Mouse (Mus musculus) limb, embryonic 10.5 days (tissue): ENCODE measurements at regions not wholly inside any gene's neighbourhood (a gene's known extent, or its start where the extent isn't known, plus 50 kb on each side); places are given as distances from the start of the nearest gene placed in this dataset.

Experiments used
- DNase-seq: peaks from one replicate; pipeline ENCODE4 v3.0.0-alpha.2; 2017; ENCODE audit warnings: low spot score
- H3K27ac ChIP-seq: fragments of 300-500 bp; sonication (generic); 2 replicates; pipeline ENCODE4 v1.5.1; 2016; ENCODE audit warnings: mild to moderate bottlenecking
- H3K27me3 ChIP-seq: fragments of 300-500 bp; sonication (generic); 2 replicates; pipeline ENCODE4 v1.6.1; 2016; ENCODE audit warnings: low read depth, mild to moderate bottlenecking; ENCODE audit not compliant: poor library complexity, severe bottlenecking
- H3K36me3 ChIP-seq: fragments of 300-500 bp; sonication (generic); 2 replicates; pipeline ENCODE4 v1.6.1; 2016; ENCODE audit warnings: mild to moderate bottlenecking, moderate library complexity
- H3K4me1 ChIP-seq: fragments of 300-500 bp; sonication (generic); 2 replicates; pipeline ENCODE4 v1.6.1; 2016
- H3K4me3 ChIP-seq: fragments of 300-500 bp; sonication (generic); 2 replicates; pipeline ENCODE4 v1.5.1; 2016; ENCODE audit warnings: mild to moderate bottlenecking, moderate library complexity
- H3K9me3 ChIP-seq: fragments of 300-500 bp; sonication (generic); replicated peaks from 2 replicates; pipeline ENCODE4 v1.6.1; 2016; ENCODE audit warnings: mild to moderate bottlenecking
- WGBS: fragments of 180-500 bp; shearing (Covaris S2); methylation state at CpG from one replicate; pipeline ENCODE4 v1.1.7; 2016; 5-methylcytosine and 5-hydroxymethylcytosine counted together

GRCm38 (mm10) chr13:97390449-97390930 lies 149.6 kb downstream of the Enc1 start:
- DNase-seq: no peak
- H3K27ac ChIP-seq: no peak overlapping the region
- H3K27me3 ChIP-seq: no peaks in the 10 kb centered on the region
- no peaks in the 10 kb centered on the region for H3K36me3 ChIP-seq
- 53% methylated on average over 11 of the region's 11 CpGs for WGBS
- no peak overlapping the region for H3K4me3 ChIP-seq
- peaks cover 12% of the 10 kb centered on the region for H3K4me1 ChIP-seq
- H3K9me3 ChIP-seq: no peaks in the 10 kb centered on the region

GRCm38 (mm10) chr13:97388851-97389479 lies 148.1 kb downstream of the Enc1 start:
- Histone ChIP-seq H3K4me3 (no peak overlapping the region), H3K27ac (no peak overlapping the region)
- 77% methylated on average over 11 of the region's 11 CpGs for WGBS

GRCm38 (mm10) chr13:97386511-97386910 lies 145.6 kb downstream of the Enc1 start:
- H3K36me3 ChIP-seq: no peaks in the 10 kb centered on the region
- H3K4me1 ChIP-seq: peaks cover 4% of the 10 kb centered on the region
- H3K27me3 ChIP-seq: no peaks in the 10 kb centered on the region
- no peaks in the 10 kb centered on the region for H3K9me3 ChIP-seq
- H3K27ac ChIP-seq: no peak overlapping the region
- no peak for DNase-seq
- WGBS: 70% methylated on average over 3 of the region's 3 CpGs
- no peak overlapping the region for H3K4me3 ChIP-seq

More at GRCm38 (mm10) chr13:97388851-97389479, 148.1 kb downstream of the Enc1 start:
- Histone ChIP-seq H3K9me3 (no peaks in the 10 kb centered on the region), H3K36me3 (no peaks in the 10 kb centered on the region), H3K4me1 (peaks cover 4% of the 10 kb centered on the region), H3K27me3 (no peaks in the 10 kb centered on the region)
- no peak for DNase-seq

- Histone ChIP-seq H3K4me1 (peaks cover 3% of the 10 kb centered on the region), H3K27ac (no peak overlapping the region), H3K9me3 (no peaks in the 10 kb centered on the region), H3K27me3 (no peaks in the 10 kb centered on the region), H3K4me3 (no peak overlapping the region), H3K36me3 (no peaks in the 10 kb centered on the region)
- 95% methylated on average over 8 of the region's 8 CpGs for WGBS
- DNase-seq: no peak
Measured at GRCm38 (mm10) chr13:97385531-97385930, 144.6 kb downstream of the Enc1 start.

- H3K36me3 ChIP-seq: no peaks in the 10 kb centered on the region
- H3K9me3 ChIP-seq: no peaks in the 10 kb centered on the region
- 85% methylated on average over 16 of the region's 16 CpGs for WGBS
- no peaks in the 10 kb centered on the region for H3K4me1 ChIP-seq
- no peak overlapping the region for H3K27ac ChIP-seq
- no peak overlapping the region for H3K4me3 ChIP-seq
- no peak for DNase-seq
- H3K27me3 ChIP-seq: no peaks in the 10 kb centered on the region
Measured at GRCm38 (mm10) chr13:97384091-97384777, 143.3 kb downstream of the Enc1 start.

GRCm38 (mm10) chr13:97383351-97383750 lies 142.4 kb downstream of the Enc1 start:
- DNase-seq: no peak
- no peaks in the 10 kb centered on the region for H3K36me3 ChIP-seq
- H3K4me1 ChIP-seq: no peaks in the 10 kb centered on the region
- no peaks in the 10 kb centered on the region for H3K9me3 ChIP-seq
- 75% methylated on average over 4 of the region's 4 CpGs for WGBS
- no peak overlapping the region for H3K27ac ChIP-seq
- no peaks in the 10 kb centered on the region for H3K27me3 ChIP-seq
- H3K4me3 ChIP-seq: no peak overlapping the region

GRCm38 (mm10) chr13:97380366-97380765 lies 139.5 kb downstream of the Enc1 start:
- Histone ChIP-seq H3K4me1 (peaks cover 4% of the 10 kb centered on the region), H3K36me3 (no peaks in the 10 kb centered on the region), H3K27me3 (no peaks in the 10 kb centered on the region), H3K27ac (no peak overlapping the region), H3K9me3 (no peaks in the 10 kb centered on the region), H3K4me3 (no peak overlapping the region)
- DNase-seq: no peak
- 78% methylated on average over 11 of the region's 11 CpGs for WGBS

GRCm38 (mm10) chr13:97376232-97376523 lies 135.3 kb downstream of the Enc1 start:
- Histone ChIP-seq H3K9me3 (no peaks in the 10 kb centered on the region), H3K4me1 (peaks cover 5% of the 10 kb centered on the region), H3K36me3 (no peaks in the 10 kb centered on the region), H3K27ac (no peak overlapping the region), H3K4me3 (no peak overlapping the region), H3K27me3 (no peaks in the 10 kb centered on the region)
- no peak for DNase-seq
- WGBS: 89% methylated on average over 6 of the region's 6 CpGs

GRCm38 (mm10) chr13:97375501-97376231 lies 134.8 kb downstream of the Enc1 start:
- Histone ChIP-seq H3K27me3 (no peaks in the 10 kb centered on the region), H3K4me3 (no peak overlapping the region), H3K4me1 (peaks cover 5% of the 10 kb centered on the region), H3K36me3 (no peaks in the 10 kb centered on the region), H3K27ac (no peak overlapping the region), H3K9me3 (no peaks in the 10 kb centered on the region)
- no peak for DNase-seq
- WGBS: 63% methylated on average over 14 of the region's 14 CpGs

GRCm38 (mm10) chr13:97372348-97372747 lies 131.4 kb downstream of the Enc1 start:
- DNase-seq: no peak
- WGBS: 45% methylated on average over 7 of the region's 7 CpGs

GRCm38 (mm10) chr13:97371200-97371599 lies 130.3 kb downstream of the Enc1 start:
- Histone ChIP-seq H3K27me3 (no peaks in the 10 kb centered on the region), H3K4me3 (no peak overlapping the region), H3K27ac (no peak overlapping the region), H3K36me3 (no peaks in the 10 kb centered on the region), H3K4me1 (peaks cover 5% of the 10 kb centered on the region), H3K9me3 (no peaks in the 10 kb centered on the region)
- 85% methylated on average over 3 of the region's 3 CpGs for WGBS
- DNase-seq: no peak

More at GRCm38 (mm10) chr13:97372348-97372747, 131.4 kb downstream of the Enc1 start:
- Histone ChIP-seq H3K27me3 (no peaks in the 10 kb centered on the region), H3K27ac (no peak overlapping the region), H3K36me3 (no peaks in the 10 kb centered on the region), H3K9me3 (no peaks in the 10 kb centered on the region), H3K4me1 (peaks cover 5% of the 10 kb centered on the region), H3K4me3 (no peak overlapping the region)

GRCm38 (mm10) chr13:97366723-97367122 lies 125.8 kb downstream of the Enc1 start:
- Histone ChIP-seq H3K27ac (no peak overlapping the region), H3K27me3 (no peaks in the 10 kb centered on the region), H3K4me3 (no peak overlapping the region), H3K4me1 (peaks cover 22% of the 10 kb centered on the region), H3K36me3 (no peaks in the 10 kb centered on the region), H3K9me3 (no peaks in the 10 kb centered on the region)
- no peak for DNase-seq
- 89% methylated on average over 8 of the region's 8 CpGs for WGBS

GRCm38 (mm10) chr13:97365557-97366244 lies 124.8 kb downstream of the Enc1 start:
- WGBS: 27% methylated on average over 18 of the region's 18 CpGs
- no peak overlapping the region for H3K4me3 ChIP-seq
- DNase-seq: no peak
- H3K36me3 ChIP-seq: no peaks in the 10 kb centered on the region
- H3K27me3 ChIP-seq: no peaks in the 10 kb centered on the region
- no peak overlapping the region; the same call in 1 of the 2 replicates for H3K27ac ChIP-seq
- no peaks in the 10 kb centered on the region for H3K9me3 ChIP-seq
- peaks cover 22% of the 10 kb centered on the region for H3K4me1 ChIP-seq
